Mouse (Mus musculus) kidney, embryonic 16.5 days (tissue): ENCODE data around the gene Tmcc3. TPM values are rescaled to one million over a fixed set of nuclear protein-coding genes. Genes with fewer than 3 reads are reported as not detected.

Experiments used
- ATAC-seq: fragments of 200-750 bp; cut with Nextera tagmentation; 2 replicates; pipeline ENCODE4 v1.8.0; 2017; ENCODE audit warnings: moderate TSS enrichment; ENCODE audit not compliant: low FRiP score, low TSS enrichment
- H3K27ac ChIP-seq: fragments of 300-500 bp; sonication (generic); 2 replicates; pipeline ENCODE4 v1.5.1; 2014; ENCODE audit warnings: low read length
- H3K27me3 ChIP-seq: fragments of 300-500 bp; sonication (generic); 2 replicates; pipeline ENCODE4 v1.6.1; 2014; ENCODE audit warnings: low read length, control low read depth, mixed read lengths; ENCODE audit not compliant: insufficient read depth
- H3K36me3 ChIP-seq: fragments of 300-500 bp; sonication (generic); 2 replicates; pipeline ENCODE4 v1.6.1; 2014; ENCODE audit warnings: low read length, control low read depth, mixed read lengths; ENCODE audit not compliant: insufficient read depth
- H3K4me1 ChIP-seq: fragments of 300-500 bp; sonication (generic); 2 replicates; pipeline ENCODE4 v1.6.1; 2014; ENCODE audit warnings: low read length, control low read depth, mixed read lengths; ENCODE audit not compliant: insufficient read depth
- H3K4me2 ChIP-seq: fragments of 300-500 bp; sonication (generic); replicated peaks from 2 replicates; pipeline ENCODE4 v1.6.1; 2014; ENCODE audit warnings: low read depth, low read length
- H3K4me3 ChIP-seq: fragments of 300-500 bp; sonication (generic); 2 replicates; pipeline ENCODE4 v1.5.1; 2014; ENCODE audit warnings: mild to moderate bottlenecking, low read length
- H3K9ac ChIP-seq: fragments of 300-500 bp; sonication (generic); replicated peaks from 2 replicates; pipeline ENCODE4 v1.6.1; 2014; ENCODE audit warnings: low read length
- H3K9me3 ChIP-seq: fragments of 300-500 bp; sonication (generic); 2 replicates; pipeline ENCODE4 v1.6.1; 2016; ENCODE audit warnings: low read length, control low read depth
- WGBS: fragments of 180-500 bp; shearing (Covaris S2); extraction: QIAGEN DNeasy Blood & Tissue Kit; methylation state at CpG from one replicate; pipeline ENCODE4 v1.1.7; 2014; 5-methylcytosine and 5-hydroxymethylcytosine counted together
- polyA plus RNA-seq: library from polyadenylated mRNA; unstranded; fragments of >200 nt; fragmentation: Nextera tagmentation; extraction: Ambion mirVana; gene quantifications from 2 replicates; pipeline ENCODE4 v1.2.1, GENCODE M21; 2015

Tmcc3 gene
- polyA plus RNA-seq, 1 experiment from 2014 or later: 8.0 TPM

GRCm38 (mm10) chr10:94352877-94353853 lies 41.4 kb downstream of the Tmcc3 start:
- Histone ChIP-seq H3K9ac (no peak overlapping the region), H3K36me3 (no peaks in the 10 kb centered on the region), H3K4me1 (no peaks in the 10 kb centered on the region), H3K9me3 (no peaks in the 10 kb centered on the region), H3K4me2 (no peak overlapping the region), H3K4me3 (no peak overlapping the region), H3K27me3 (no peaks in the 10 kb centered on the region), H3K27ac (no peak overlapping the region)
- 89% methylated on average over 9 of the region's 9 CpGs for WGBS
- ATAC-seq: no peak

DNA sequence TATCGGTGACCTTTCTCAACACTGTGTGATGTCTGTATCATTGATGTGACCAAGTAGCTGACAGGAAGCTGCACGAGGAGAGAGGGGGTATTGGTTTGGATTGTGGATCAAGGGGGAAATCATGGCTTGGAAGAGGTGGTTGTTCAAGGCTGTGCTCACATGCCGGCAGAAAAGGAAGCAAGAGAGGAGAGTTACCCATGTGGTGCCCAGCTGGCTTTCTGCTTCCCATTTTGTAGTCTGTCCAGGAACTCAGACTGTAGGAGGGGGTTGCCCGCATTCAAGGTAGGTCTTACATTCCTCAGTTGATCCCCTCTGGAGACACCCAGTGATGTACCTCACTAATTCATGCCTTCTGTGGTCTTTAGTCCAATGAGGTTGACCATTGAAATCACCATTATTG lies 42.3 kb downstream of the Tmcc3 start:
- Histone ChIP-seq H3K4me1 (no peaks in the 10 kb centered on the region), H3K9me3 (no peaks in the 10 kb centered on the region), H3K4me3 (no peak overlapping the region), H3K27me3 (no peaks in the 10 kb centered on the region), H3K4me2 (no peak overlapping the region), H3K36me3 (no peaks in the 10 kb centered on the region), H3K27ac (no peak overlapping the region), H3K9ac (no peak overlapping the region)
- no peak for ATAC-seq
- WGBS: 67% methylated on average over 4 of the region's 4 CpGs

DNA sequence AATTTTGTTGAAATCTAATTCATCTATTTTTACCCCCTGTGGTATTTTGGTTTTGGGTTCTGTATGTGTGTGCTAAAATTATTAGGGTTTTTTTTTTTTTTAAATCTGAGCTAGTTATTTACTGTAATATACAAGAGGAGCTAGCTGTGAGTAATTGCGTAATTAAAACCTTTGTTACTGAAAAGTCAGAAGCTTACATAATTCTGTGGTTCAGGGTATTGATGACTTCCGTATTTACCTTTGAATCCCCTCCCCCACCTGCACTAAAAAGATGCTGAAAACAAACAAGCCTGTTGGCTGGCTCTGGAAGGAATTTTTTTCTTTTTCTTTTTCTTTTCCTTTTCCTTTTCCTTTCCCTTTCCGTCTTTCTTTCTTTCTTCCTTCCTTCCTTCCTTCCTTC lies 42.7 kb downstream of the Tmcc3 start:
- no peaks in the 10 kb centered on the region for H3K4me1 ChIP-seq
- no peak overlapping the region for H3K4me3 ChIP-seq
- no peak overlapping the region for H3K9ac ChIP-seq
- H3K36me3 ChIP-seq: no peaks in the 10 kb centered on the region
- no peak overlapping the region for H3K27ac ChIP-seq
- no peaks in the 10 kb centered on the region for H3K27me3 ChIP-seq
- no peaks in the 10 kb centered on the region for H3K9me3 ChIP-seq
- WGBS: 85% methylated on average over 3 of the region's 3 CpGs
- no peak for ATAC-seq
- no peak overlapping the region for H3K4me2 ChIP-seq

DNA sequence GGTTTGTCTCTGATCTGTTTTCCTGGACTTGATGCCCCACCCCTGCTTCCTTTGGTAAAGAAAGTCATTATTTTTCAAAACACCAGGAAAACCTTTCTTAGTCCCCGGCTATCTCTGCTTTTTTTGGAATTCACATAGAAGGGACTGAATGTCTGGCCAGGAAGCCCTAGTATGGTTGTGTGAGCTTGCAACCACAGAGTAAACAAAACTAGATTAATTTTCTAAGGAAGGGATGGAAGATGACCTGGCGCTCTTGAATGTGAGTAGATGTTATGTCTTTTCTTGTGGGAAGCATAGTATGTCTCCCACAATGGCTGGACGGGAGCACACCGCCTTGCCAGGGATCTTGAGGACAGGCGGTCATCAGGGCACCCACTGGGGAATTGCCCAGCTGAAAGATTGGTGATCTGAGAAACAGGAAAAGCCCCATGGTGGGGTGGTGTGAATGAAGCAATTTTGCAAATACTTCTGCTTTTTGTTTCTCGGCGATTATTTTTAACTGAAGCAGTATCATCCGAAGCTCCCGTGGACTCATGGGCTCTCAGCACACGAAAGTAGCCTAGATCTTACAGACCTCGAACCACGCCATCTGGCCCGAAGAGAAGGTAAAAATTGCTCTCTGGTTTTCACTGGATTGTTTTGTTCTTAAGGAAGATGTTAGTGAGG lies 44.9 kb downstream of the Tmcc3 start:
- Histone ChIP-seq H3K9ac (no peak overlapping the region), H3K4me3 (no peak overlapping the region), H3K4me1 (no peaks in the 10 kb centered on the region), H3K4me2 (no peak overlapping the region), H3K9me3 (no peaks in the 10 kb centered on the region), H3K27ac (no peak overlapping the region), H3K36me3 (no peaks in the 10 kb centered on the region), H3K27me3 (no peaks in the 10 kb centered on the region)
- 87% methylated on average over 13 of the region's 13 CpGs for WGBS
- no peak for ATAC-seq

DNA sequence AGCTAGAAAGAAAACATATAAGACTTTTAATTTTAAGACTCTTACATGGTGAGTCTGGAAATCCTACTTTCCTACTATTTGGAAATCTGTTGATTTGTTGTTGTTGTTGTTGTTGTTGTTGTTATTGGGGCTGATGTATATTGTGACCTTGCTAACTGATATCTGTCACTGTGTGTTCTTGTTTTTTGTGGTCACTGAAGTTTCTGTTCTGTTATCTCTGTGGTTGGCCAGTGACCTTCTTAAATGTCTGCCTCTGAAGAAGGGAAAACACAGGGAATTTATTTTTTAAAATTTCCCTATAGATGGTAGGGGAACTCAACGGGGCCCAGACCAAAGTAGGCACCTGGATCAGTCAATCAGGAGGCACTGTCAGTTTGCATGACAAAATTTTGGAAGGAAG lies 48.9 kb downstream of the Tmcc3 start:
- 77% methylated on average over 1 of the region's 1 CpGs for WGBS
- H3K36me3 ChIP-seq: no peaks in the 10 kb centered on the region
- ATAC-seq: no peak

DNA sequence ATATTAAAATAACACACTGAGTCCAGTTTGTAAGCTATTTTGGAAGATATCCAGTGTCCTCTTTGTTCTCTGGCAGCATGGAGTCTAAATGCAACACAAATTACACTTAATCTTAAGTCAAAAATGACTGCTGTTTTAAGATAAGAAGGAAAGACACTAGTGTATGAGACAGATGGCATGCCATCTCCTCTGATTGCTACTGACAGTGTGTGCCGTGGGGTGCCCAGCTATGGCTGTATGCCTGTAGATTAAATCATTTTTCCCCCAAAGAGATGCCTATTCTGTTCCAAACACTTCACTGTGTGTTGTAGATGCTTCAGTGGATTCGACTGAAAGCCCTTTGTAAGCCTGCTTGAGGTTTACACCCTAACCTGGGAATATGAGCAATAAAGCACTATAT lies 59.5 kb downstream of the Tmcc3 start:
- Histone ChIP-seq H3K27ac (no peak overlapping the region), H3K9me3 (no peaks in the 10 kb centered on the region), H3K27me3 (no peaks in the 10 kb centered on the region), H3K9ac (no peak overlapping the region), H3K4me2 (no peak overlapping the region), H3K4me3 (no peak overlapping the region), H3K4me1 (no peaks in the 10 kb centered on the region), H3K36me3 (no peaks in the 10 kb centered on the region)
- ATAC-seq: no peak
- WGBS: 77% methylated on average over 2 of the region's 2 CpGs

More for the DNA sequence above, 48.9 kb downstream of the Tmcc3 start:
- Histone ChIP-seq H3K9ac (no peak overlapping the region), H3K4me3 (no peak overlapping the region), H3K27ac (no peak overlapping the region), H3K4me1 (no peaks in the 10 kb centered on the region), H3K9me3 (peaks cover 4% of the 10 kb centered on the region; the same call in 1 of the 2 replicates), H3K4me2 (no peak overlapping the region), H3K27me3 (no peaks in the 10 kb centered on the region)

DNA sequence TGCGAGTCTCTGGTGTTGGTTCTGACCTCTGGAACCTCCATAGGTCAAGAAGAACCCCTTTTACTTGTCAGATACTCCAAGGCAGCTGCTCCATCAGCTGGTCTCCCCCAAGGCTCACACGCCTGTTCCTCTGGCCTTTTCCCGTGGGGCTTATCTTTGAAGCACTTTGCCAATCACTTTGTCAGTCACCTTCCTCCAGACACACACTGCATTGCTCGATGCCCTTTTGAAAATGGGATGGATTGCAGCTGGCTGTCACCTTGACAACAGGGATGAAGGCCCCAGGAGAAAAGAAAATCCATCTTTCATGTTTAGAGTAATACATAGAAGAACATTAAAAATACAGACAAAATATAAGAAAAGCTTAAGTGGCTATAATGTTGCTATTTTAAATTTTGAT lies 65.2 kb downstream of the Tmcc3 start:
- Histone ChIP-seq H3K9ac (no peak overlapping the region), H3K4me3 (no peak overlapping the region), H3K9me3 (peaks cover 4% of the 10 kb centered on the region), H3K27me3 (no peaks in the 10 kb centered on the region), H3K4me2 (no peak overlapping the region), H3K4me1 (peaks cover 33% of the 10 kb centered on the region), H3K27ac (no peak overlapping the region), H3K36me3 (no peaks in the 10 kb centered on the region)
- 55% methylated on average over 4 of the region's 4 CpGs for WGBS
- ATAC-seq: no peak

DNA sequence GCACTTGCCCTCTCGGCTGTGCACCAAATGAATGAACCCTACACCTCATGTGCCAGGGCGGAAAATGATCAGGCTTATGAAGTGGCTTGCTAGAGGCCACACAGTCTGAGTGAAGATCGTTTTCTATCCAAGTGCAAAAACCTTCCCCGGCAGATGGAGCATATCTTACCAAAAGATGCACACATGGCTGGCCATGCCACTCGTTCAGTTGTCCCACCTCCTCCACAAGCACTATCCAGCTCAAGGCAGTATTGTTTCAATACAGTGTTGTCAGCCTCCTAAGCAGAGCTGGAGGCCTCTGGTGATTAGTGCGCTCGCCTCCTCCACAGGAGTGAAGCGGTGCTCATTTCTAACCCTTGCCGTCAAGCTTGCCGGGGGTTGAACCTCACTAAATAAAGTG lies 66.1 kb downstream of the Tmcc3 start:
- H3K4me2 ChIP-seq: peak overlapping the region; percentile 59
- H3K9ac ChIP-seq: peak overlapping the region; percentile 41; the same call in 1 of the 2 replicates
- peak overlapping the region; percentile 77 for H3K27ac ChIP-seq
- 36% methylated on average over 10 of the region's 10 CpGs for WGBS
- no peaks in the 10 kb centered on the region for H3K36me3 ChIP-seq
- H3K4me1 ChIP-seq: peaks cover 33% of the 10 kb centered on the region
- no peaks in the 10 kb centered on the region for H3K27me3 ChIP-seq
- H3K4me3 ChIP-seq: peak overlapping the region; percentile 29
- H3K9me3 ChIP-seq: peaks cover 4% of the 10 kb centered on the region
- ATAC-seq: peak; percentile 63; the same call in 1 of the 2 replicates

GRCm38 (mm10) chr10:94378383-94378782 lies 66.6 kb downstream of the Tmcc3 start:
- Histone ChIP-seq H3K4me1 (peaks cover 33% of the 10 kb centered on the region), H3K27ac (peak overlapping the region; percentile 77), H3K9ac (peak overlapping the region; percentile 41), H3K4me2 (peak overlapping the region; percentile 59), H3K9me3 (peaks cover 4% of the 10 kb centered on the region), H3K27me3 (no peaks in the 10 kb centered on the region), H3K4me3 (peak overlapping the region; percentile 29), H3K36me3 (no peaks in the 10 kb centered on the region)
- WGBS: 20% methylated on average over 13 of the region's 13 CpGs
- peak; percentile 77 for ATAC-seq

GRCm38 (mm10) chr10:94380082-94380481 lies 68.3 kb downstream of the Tmcc3 start:
- WGBS: 96% methylated on average over 2 of the region's 2 CpGs

More at GRCm38 (mm10) chr10:94380082-94380481, 68.3 kb downstream of the Tmcc3 start:
- H3K4me3 ChIP-seq: no peak overlapping the region
- no peak for ATAC-seq
- no peak overlapping the region for H3K9ac ChIP-seq
- H3K36me3 ChIP-seq: no peaks in the 10 kb centered on the region
- peaks cover 33% of the 10 kb centered on the region for H3K4me1 ChIP-seq
- H3K9me3 ChIP-seq: peaks cover 11% of the 10 kb centered on the region
- H3K4me2 ChIP-seq: no peak overlapping the region
- H3K27ac ChIP-seq: no peak overlapping the region
- no peaks in the 10 kb centered on the region for H3K27me3 ChIP-seq
